Mouse (Mus musculus) limb, embryonic 10.5 days (tissue): Measurements from ENCODE around the gene Cdh8. TPM values are rescaled to one million over a fixed set of nuclear protein-coding genes. Genes with fewer than 3 reads are reported as not detected.
"Not testable (repeated sequence)": the region's sequence is repeated elsewhere in the genome, so short reads cannot be mapped to it uniquely, and the experiment has no call there.

ENCODE experiments used
- DNase-seq: peaks from one replicate; pipeline ENCODE4 v3.0.0-alpha.2; 2017; ENCODE audit warnings: low spot score
- H3K27ac ChIP-seq: fragments of 300-500 bp; sonication (generic); 2 replicates; pipeline ENCODE4 v1.5.1; 2016; ENCODE audit warnings: mild to moderate bottlenecking
- H3K27me3 ChIP-seq: fragments of 300-500 bp; sonication (generic); 2 replicates; pipeline ENCODE4 v1.6.1; 2016; ENCODE audit warnings: low read depth, mild to moderate bottlenecking; ENCODE audit not compliant: poor library complexity, severe bottlenecking
- H3K36me3 ChIP-seq: fragments of 300-500 bp; sonication (generic); 2 replicates; pipeline ENCODE4 v1.6.1; 2016; ENCODE audit warnings: mild to moderate bottlenecking, moderate library complexity
- H3K4me1 ChIP-seq: fragments of 300-500 bp; sonication (generic); 2 replicates; pipeline ENCODE4 v1.6.1; 2016
- H3K4me3 ChIP-seq: fragments of 300-500 bp; sonication (generic); 2 replicates; pipeline ENCODE4 v1.5.1; 2016; ENCODE audit warnings: mild to moderate bottlenecking, moderate library complexity
- H3K9me3 ChIP-seq: fragments of 300-500 bp; sonication (generic); replicated peaks from 2 replicates; pipeline ENCODE4 v1.6.1; 2016; ENCODE audit warnings: mild to moderate bottlenecking
- WGBS: fragments of 180-500 bp; shearing (Covaris S2); methylation state at CpG from one replicate; pipeline ENCODE4 v1.1.7; 2016; 5-methylcytosine and 5-hydroxymethylcytosine counted together
- polyA plus RNA-seq: library from polyadenylated mRNA; unstranded; fragments of >200 nt; fragmentation: Nextera tagmentation; extraction: Ambion mirVana; gene quantifications from 2 replicates; pipeline ENCODE4 v1.2.1, GENCODE M21; 2016

Gene Cdh8
- polyA plus RNA-seq, 1 experiment from 2014 or later, result 0.49 TPM

GRCm38 (mm10) chr8:99205194-99205593, 211.1 kb downstream of the Cdh8 start:
- Histone ChIP-seq H3K9me3 (no peaks in the 10 kb centered on the region), H3K27ac (no peak overlapping the region), H3K4me1 (no peaks in the 10 kb centered on the region), H3K36me3 (no peaks in the 10 kb centered on the region), H3K27me3 (no peaks in the 10 kb centered on the region), H3K4me3 (no peak overlapping the region)
- no peak for DNase-seq
- WGBS, result 88% methylated on average over 7 of the region's 7 CpGs

GRCm38 (mm10) chr8:99190643-99191042, 225.6 kb downstream of the Cdh8 start:
- 88% methylated on average over 2 of the region's 2 CpGs for WGBS
- no peaks in the 10 kb centered on the region for H3K9me3 ChIP-seq
- no peak for DNase-seq
- no peak overlapping the region for H3K4me3 ChIP-seq
- H3K4me1 ChIP-seq, result no peaks in the 10 kb centered on the region
- no peaks in the 10 kb centered on the region for H3K27me3 ChIP-seq
- H3K36me3 ChIP-seq, result no peaks in the 10 kb centered on the region
- no peak overlapping the region for H3K27ac ChIP-seq

GRCm38 (mm10) chr8:99186879-99187278, 229.4 kb downstream of the Cdh8 start:
- no peaks in the 10 kb centered on the region for H3K4me1 ChIP-seq
- H3K9me3 ChIP-seq, result no peaks in the 10 kb centered on the region
- no peak overlapping the region for H3K4me3 ChIP-seq
- 94% methylated on average over 5 of the region's 5 CpGs for WGBS
- no peaks in the 10 kb centered on the region for H3K27me3 ChIP-seq
- DNase-seq, result no peak
- H3K27ac ChIP-seq, result no peak overlapping the region
- H3K36me3 ChIP-seq, result no peaks in the 10 kb centered on the region

DNA sequence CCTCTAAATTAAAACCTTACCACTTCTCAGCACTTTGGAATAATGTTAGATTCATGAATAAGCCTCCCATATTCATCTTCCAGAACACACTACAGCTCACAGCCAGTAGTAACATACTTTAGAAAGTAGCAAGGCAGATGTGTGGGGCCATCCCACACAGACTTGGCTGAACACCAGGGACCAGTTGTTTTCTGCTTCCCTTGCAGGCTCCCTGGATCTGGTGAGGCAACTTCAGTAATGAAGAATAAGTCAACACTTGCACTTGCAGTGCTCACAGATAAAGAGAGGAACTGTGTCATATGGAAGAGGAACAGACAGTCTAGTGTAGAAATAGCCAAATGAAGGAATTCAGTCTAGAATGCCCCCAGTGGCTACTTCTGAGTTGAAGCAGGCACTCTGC, 232.1 kb downstream of the Cdh8 start:
- no peaks in the 10 kb centered on the region for H3K9me3 ChIP-seq
- H3K36me3 ChIP-seq, result no peaks in the 10 kb centered on the region
- DNase-seq, result no peak
- no peaks in the 10 kb centered on the region for H3K27me3 ChIP-seq
- H3K4me1 ChIP-seq, result no peaks in the 10 kb centered on the region
- H3K27ac ChIP-seq, result no peak overlapping the region
- no peak overlapping the region for H3K4me3 ChIP-seq

DNA sequence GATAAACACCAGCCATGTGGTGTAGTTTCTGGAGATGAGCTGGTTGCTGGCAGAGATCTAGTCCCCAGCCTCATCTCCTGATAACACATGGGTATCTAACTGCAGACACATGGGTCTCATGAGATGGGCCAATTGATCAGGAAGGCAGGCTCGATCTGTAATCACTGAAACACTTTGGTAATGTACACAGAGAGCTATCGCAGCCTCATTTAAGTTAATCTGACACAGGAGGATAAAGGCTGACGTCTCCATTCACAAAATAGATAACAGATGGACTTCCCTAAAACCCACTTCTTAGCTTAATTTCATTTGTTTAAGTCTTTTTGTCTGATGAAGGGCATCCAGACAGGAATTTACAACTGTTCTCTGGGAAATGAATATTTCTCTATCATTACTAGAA, 249.3 kb downstream of the Cdh8 start:
- Histone ChIP-seq H3K36me3 (no peaks in the 10 kb centered on the region), H3K9me3 (no peaks in the 10 kb centered on the region), H3K27me3 (no peaks in the 10 kb centered on the region), H3K4me1 (no peaks in the 10 kb centered on the region), H3K4me3 (no peak overlapping the region), H3K27ac (no peak overlapping the region)
- WGBS, result 71% methylated on average over 3 of the region's 3 CpGs
- no peak for DNase-seq

GRCm38 (mm10) chr8:99161633-99162032, 254.6 kb downstream of the Cdh8 start:
- no peaks in the 10 kb centered on the region for H3K27me3 ChIP-seq
- H3K27ac ChIP-seq, result no peak overlapping the region
- 71% methylated on average over 4 of the region's 4 CpGs for WGBS
- no peaks in the 10 kb centered on the region for H3K4me1 ChIP-seq
- H3K4me3 ChIP-seq, result no peak overlapping the region
- no peak for DNase-seq
- no peaks in the 10 kb centered on the region for H3K9me3 ChIP-seq
- no peaks in the 10 kb centered on the region for H3K36me3 ChIP-seq

DNA sequence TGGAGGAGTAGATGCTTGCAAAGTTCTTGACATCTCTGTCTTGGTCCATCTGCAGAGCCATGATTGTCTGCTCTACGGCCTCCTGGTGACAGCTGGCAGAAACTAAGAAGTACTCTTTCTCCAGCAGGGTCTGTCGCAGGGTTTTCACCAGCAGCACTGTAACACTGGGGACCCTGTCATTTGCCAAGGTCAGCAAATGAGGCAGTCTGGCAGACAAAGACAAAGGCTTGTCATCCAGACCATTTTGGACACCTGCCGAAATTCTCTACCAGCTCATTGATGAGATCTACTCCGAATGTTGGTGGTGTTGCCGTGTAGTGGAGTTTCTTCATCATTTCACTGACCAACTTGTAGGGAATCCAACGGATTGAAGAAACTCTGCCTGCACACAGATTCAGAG, 270.8 kb downstream of the Cdh8 start:
- Histone ChIP-seq H3K27ac (no peak overlapping the region), H3K27me3 (no peaks in the 10 kb centered on the region), H3K4me3 (no peak overlapping the region), H3K36me3 (no peaks in the 10 kb centered on the region), H3K9me3 (no peaks in the 10 kb centered on the region), H3K4me1 (no peaks in the 10 kb centered on the region)
- no peak for DNase-seq
- 92% methylated on average over 6 of the region's 6 CpGs for WGBS

DNA sequence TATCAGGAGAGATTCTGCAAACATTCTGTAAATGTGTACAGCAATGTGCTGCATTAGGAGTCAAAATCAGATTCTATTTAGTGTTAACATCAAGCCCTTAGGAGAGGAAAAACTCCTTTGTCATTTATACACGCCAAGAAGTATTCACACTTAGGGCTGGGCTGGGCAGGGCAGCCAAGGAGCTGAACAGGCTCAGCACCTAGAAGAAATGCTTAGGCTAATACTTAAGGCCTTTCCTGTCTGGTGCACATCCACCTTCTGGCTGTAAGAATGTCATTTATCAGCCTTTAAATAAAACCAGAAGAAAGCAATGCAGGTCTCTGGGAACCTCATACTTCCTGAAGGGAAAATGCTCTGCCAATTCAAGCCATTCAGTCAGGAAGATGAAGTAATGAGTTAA, 271.5 kb downstream of the Cdh8 start:
- not testable (repeated sequence) for H3K4me3 ChIP-seq, H3K9me3 ChIP-seq, H3K27ac ChIP-seq, H3K27me3 ChIP-seq, H3K4me1 ChIP-seq, DNase-seq, H3K36me3 ChIP-seq
- WGBS, result 73% methylated on average over 1 of the region's 1 CpGs

- WGBS, result 79% methylated on average over 2 of the region's 2 CpGs
- no peaks in the 10 kb centered on the region for H3K27me3 ChIP-seq
- no peaks in the 10 kb centered on the region for H3K36me3 ChIP-seq
- H3K9me3 ChIP-seq, result no peaks in the 10 kb centered on the region
- H3K4me3 ChIP-seq, result no peak overlapping the region
- no peaks in the 10 kb centered on the region for H3K4me1 ChIP-seq
- no peak for DNase-seq
- H3K27ac ChIP-seq, result no peak overlapping the region
These were observed 317.8 kb downstream of the Cdh8 start for GRCm38 (mm10) chr8:99098453-99098852.

GRCm38 (mm10) chr8:99051344-99051743, 364.9 kb downstream of the Cdh8 start:
- H3K27ac ChIP-seq, result no peak overlapping the region
- no peaks in the 10 kb centered on the region for H3K36me3 ChIP-seq
- DNase-seq, result no peak
- H3K27me3 ChIP-seq, result no peaks in the 10 kb centered on the region
- H3K4me3 ChIP-seq, result no peak overlapping the region
- no peaks in the 10 kb centered on the region for H3K9me3 ChIP-seq
- no peaks in the 10 kb centered on the region for H3K4me1 ChIP-seq

DNA sequence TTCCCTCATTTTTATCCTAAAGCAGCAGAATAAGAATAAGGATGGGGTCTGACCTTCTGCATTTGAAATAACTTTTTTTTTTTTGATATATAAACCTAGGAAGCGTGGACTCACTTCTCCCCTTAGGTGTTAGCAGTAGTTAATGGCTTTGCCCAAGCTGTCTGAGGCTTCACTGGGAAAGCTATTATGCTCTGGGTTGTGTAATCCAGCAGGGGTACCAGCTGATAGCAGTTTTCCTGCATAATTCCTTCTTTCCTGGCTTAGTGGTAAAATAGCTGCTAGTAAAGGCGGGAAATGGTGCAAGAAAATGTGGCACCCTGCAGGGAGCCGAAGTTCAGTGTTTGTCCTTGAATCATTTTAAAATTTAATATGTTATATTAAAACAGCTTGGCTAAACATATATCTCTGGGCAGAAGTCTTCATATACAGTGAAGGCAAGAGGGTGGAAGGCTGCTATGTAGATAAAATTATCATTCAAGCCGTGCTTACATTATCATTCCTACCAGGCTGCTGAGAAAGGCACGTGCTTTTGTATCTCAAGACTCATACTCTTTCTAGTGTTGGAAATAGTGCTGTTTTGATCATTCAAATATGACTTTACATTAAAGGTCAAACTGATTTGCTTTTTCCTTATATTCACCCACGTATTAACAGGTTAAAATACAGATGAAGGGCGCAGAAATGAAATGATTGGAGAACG, 367.5 kb downstream of the Cdh8 start:
- Histone ChIP-seq H3K4me1 (no peaks in the 10 kb centered on the region), H3K27ac (no peak overlapping the region), H3K4me3 (no peak overlapping the region), H3K27me3 (no peaks in the 10 kb centered on the region), H3K9me3 (no peaks in the 10 kb centered on the region), H3K36me3 (no peaks in the 10 kb centered on the region)
- 85% methylated on average over 8 of the region's 8 CpGs for WGBS
- no peak for DNase-seq

DNA sequence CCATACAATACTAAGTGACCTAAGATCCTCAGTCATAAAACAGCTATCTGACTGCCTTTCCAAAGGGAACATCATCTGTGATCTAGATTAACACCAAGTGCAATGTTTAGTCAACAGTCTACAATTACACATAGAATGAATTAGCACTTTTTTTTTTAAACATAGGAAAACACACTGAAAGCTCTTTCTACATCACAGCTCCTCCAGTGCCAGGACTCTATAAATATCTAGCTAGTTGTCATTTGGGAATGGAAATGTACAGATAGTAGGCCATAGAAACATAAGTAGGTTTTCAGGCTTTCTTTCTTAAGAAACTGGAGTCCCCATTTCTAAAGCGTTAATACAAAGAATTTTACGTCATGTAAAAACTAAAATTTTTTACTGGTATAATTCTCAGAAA, 375.8 kb downstream of the Cdh8 start:
- no peaks in the 10 kb centered on the region for H3K9me3 ChIP-seq
- DNase-seq, result no peak
- H3K4me3 ChIP-seq, result no peak overlapping the region
- WGBS, result 96% methylated on average over 2 of the region's 2 CpGs
- H3K27ac ChIP-seq, result no peak overlapping the region
- no peaks in the 10 kb centered on the region for H3K27me3 ChIP-seq
- no peaks in the 10 kb centered on the region for H3K36me3 ChIP-seq
- H3K4me1 ChIP-seq, result no peaks in the 10 kb centered on the region

DNA sequence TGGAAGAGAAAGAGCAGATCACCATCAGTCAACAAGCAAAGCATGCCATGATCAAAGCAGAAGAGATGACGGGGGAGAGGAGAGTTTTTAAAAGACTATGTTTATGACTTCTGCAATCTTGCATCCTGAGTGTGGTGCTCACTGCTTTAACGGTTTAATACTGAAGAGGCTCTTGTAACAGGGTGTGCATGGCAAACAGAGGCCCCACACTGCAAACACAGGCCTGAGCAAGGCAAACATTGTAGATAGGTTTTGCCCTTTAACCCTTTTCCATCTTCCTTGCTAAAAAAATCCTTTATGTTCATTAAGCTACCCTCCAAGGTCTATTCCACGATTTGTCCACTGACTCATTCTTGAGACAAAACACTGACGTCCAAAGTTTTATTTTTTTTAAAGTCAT, 385.2 kb downstream of the Cdh8 start:
- H3K4me1 ChIP-seq, result no peaks in the 10 kb centered on the region
- H3K9me3 ChIP-seq, result no peaks in the 10 kb centered on the region
- no peak overlapping the region for H3K27ac ChIP-seq
- 81% methylated on average over 4 of the region's 4 CpGs for WGBS
- no peaks in the 10 kb centered on the region for H3K36me3 ChIP-seq
- H3K27me3 ChIP-seq, result no peaks in the 10 kb centered on the region
- no peak overlapping the region for H3K4me3 ChIP-seq
- DNase-seq, result no peak
